Mouse (Mus musculus) kidney, embryonic 16.5 days (tissue): Measurements from ENCODE around the gene Grm4. TPM values are rescaled to one million over a fixed set of nuclear protein-coding genes. Genes with fewer than 3 reads are reported as not detected.
A peak's percentile ranks its signal among the peaks of the same experiment; 100 is the strongest.

ENCODE experiments used
- ATAC-seq: fragments of 200-750 bp; cut with Nextera tagmentation; 2 replicates; pipeline ENCODE4 v1.8.0; 2017; ENCODE audit warnings: moderate TSS enrichment; ENCODE audit not compliant: low FRiP score, low TSS enrichment
- H3K27ac ChIP-seq: fragments of 300-500 bp; sonication (generic); 2 replicates; pipeline ENCODE4 v1.5.1; 2014; ENCODE audit warnings: low read length
- H3K27me3 ChIP-seq: fragments of 300-500 bp; sonication (generic); 2 replicates; pipeline ENCODE4 v1.6.1; 2014; ENCODE audit warnings: low read length, control low read depth, mixed read lengths; ENCODE audit not compliant: insufficient read depth
- H3K36me3 ChIP-seq: fragments of 300-500 bp; sonication (generic); 2 replicates; pipeline ENCODE4 v1.6.1; 2014; ENCODE audit warnings: low read length, control low read depth, mixed read lengths; ENCODE audit not compliant: insufficient read depth
- H3K4me1 ChIP-seq: fragments of 300-500 bp; sonication (generic); 2 replicates; pipeline ENCODE4 v1.6.1; 2014; ENCODE audit warnings: low read length, control low read depth, mixed read lengths; ENCODE audit not compliant: insufficient read depth
- H3K4me2 ChIP-seq: fragments of 300-500 bp; sonication (generic); replicated peaks from 2 replicates; pipeline ENCODE4 v1.6.1; 2014; ENCODE audit warnings: low read depth, low read length
- H3K4me3 ChIP-seq: fragments of 300-500 bp; sonication (generic); 2 replicates; pipeline ENCODE4 v1.5.1; 2014; ENCODE audit warnings: mild to moderate bottlenecking, low read length
- H3K9ac ChIP-seq: fragments of 300-500 bp; sonication (generic); replicated peaks from 2 replicates; pipeline ENCODE4 v1.6.1; 2014; ENCODE audit warnings: low read length
- H3K9me3 ChIP-seq: fragments of 300-500 bp; sonication (generic); 2 replicates; pipeline ENCODE4 v1.6.1; 2016; ENCODE audit warnings: low read length, control low read depth
- WGBS: fragments of 180-500 bp; shearing (Covaris S2); extraction: QIAGEN DNeasy Blood & Tissue Kit; methylation state at CpG from one replicate; pipeline ENCODE4 v1.1.7; 2014; 5-methylcytosine and 5-hydroxymethylcytosine counted together
- polyA plus RNA-seq: library from polyadenylated mRNA; unstranded; fragments of >200 nt; fragmentation: Nextera tagmentation; extraction: Ambion mirVana; gene quantifications from 2 replicates; pipeline ENCODE4 v1.2.1, GENCODE M21; 2015

Grm4 gene
- polyA plus RNA-seq, 1 experiment from 2014 or later, result 0.91 TPM

DNA sequence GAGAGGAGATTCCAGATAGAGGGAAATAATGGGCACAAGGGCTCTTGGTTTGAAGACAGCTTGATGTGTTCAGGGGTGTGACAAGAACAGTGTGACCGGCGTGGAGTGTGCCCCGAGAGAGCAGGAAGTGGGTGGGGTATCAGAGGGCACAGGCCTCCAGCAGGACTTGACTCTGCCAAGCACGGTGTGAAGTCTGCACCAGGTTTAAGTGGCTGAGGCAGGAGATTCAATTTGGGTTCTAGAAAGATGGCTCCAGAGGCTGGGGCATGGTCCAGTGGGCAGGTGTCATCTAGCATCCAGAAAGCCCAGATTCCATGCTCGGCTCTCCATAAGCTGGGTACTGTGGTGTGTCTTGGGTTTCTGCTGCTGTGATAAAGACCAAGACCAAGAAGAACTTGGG is 23.4 kb downstream of the Grm4 start:
- H3K27ac ChIP-seq, result no peak overlapping the region
- no peak overlapping the region for H3K9ac ChIP-seq
- no peaks in the 10 kb centered on the region for H3K36me3 ChIP-seq
- H3K4me3 ChIP-seq, result no peak overlapping the region
- no peaks in the 10 kb centered on the region for H3K9me3 ChIP-seq
- H3K4me2 ChIP-seq, result no peak overlapping the region
- WGBS, result 49% methylated on average over 5 of the region's 5 CpGs
- H3K4me1 ChIP-seq, result peaks cover 19% of the 10 kb centered on the region
- ATAC-seq, result no peak
- H3K27me3 ChIP-seq, result peaks cover 11% of the 10 kb centered on the region

DNA sequence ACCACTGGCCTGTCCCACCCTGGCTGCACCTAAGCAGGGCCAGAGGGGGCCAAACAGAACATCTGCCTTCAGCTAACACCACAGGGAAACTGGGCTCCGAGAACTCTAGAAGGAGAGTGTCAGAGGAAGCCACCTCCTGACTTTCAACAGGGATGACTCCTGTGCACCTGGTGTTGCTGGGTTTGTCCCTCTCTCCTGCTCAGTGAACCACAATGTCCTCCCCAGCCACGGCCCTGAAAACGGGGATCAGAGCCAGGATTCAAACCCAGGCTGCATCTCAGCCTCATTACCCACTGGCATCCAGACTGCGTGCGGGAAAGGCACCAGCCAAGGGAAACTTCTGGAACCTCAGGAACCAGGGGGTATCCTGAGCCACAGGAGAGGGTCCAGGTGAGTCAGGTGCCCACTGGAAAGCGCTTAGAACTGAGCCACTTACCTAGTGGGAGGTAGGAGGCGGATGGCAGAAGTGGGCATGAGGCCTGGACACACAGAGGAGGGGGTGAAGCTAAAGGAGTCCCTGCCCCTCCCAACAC is 26.1 kb downstream of the Grm4 start:
- ATAC-seq, result no peak
- Histone ChIP-seq H3K27me3 (no peaks in the 10 kb centered on the region), H3K4me1 (no peaks in the 10 kb centered on the region), H3K9me3 (no peaks in the 10 kb centered on the region), H3K4me3 (no peak overlapping the region), H3K27ac (no peak overlapping the region), H3K9ac (no peak overlapping the region), H3K36me3 (no peaks in the 10 kb centered on the region), H3K4me2 (no peak overlapping the region)
- WGBS, result 65% methylated on average over 7 of the region's 7 CpGs

DNA sequence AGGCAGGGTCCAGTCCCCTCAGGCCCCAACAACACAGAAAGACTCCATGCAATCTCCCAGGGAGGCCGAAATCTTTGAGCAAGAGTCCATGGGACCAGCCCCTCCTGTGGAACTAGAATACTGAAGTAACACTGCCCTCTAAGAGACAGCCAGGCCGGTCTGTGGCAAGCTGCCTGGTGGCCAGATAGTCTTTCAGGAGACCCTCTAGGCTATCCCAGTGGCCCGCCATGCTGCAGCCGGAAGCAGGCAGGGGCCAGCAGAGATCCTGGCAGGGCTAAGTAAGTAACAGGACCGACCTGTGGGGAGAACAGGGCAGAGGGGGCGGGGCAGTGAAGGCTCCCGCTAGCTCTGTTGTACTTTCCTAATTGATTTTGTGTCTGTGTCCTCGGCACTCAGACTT is 27.2 kb downstream of the Grm4 start:
- 46% methylated on average over 8 of the region's 8 CpGs for WGBS
- ATAC-seq, result no peak
- no peak overlapping the region for H3K9ac ChIP-seq

DNA sequence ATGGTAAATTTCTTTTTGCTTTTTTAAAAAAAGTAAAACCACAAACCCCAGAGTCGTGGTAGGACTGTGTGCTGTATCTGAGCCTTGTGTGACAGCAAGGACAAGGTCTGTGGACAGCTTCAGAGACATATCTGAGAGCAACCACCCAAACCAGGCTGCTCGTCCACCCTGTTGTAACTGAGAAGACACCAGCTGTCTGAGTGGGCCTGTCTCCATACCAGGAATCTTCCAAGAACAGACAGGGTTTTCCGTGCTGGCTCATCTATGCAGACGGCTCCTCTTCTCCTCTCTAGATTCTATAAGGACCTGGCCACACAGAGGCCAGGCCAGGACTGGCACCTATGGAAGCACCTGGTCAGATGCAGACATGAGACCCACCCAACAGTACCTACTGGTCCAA is 27.8 kb downstream of the Grm4 start:
- no peaks in the 10 kb centered on the region for H3K4me1 ChIP-seq
- WGBS, result 87% methylated on average over 4 of the region's 4 CpGs
- H3K9ac ChIP-seq, result no peak overlapping the region

More for the DNA sequence above, 27.2 kb downstream of the Grm4 start:
- Histone ChIP-seq H3K27me3 (no peaks in the 10 kb centered on the region), H3K4me1 (no peaks in the 10 kb centered on the region), H3K4me2 (no peak overlapping the region), H3K36me3 (no peaks in the 10 kb centered on the region), H3K27ac (no peak overlapping the region), H3K4me3 (no peak overlapping the region), H3K9me3 (no peaks in the 10 kb centered on the region)

DNA sequence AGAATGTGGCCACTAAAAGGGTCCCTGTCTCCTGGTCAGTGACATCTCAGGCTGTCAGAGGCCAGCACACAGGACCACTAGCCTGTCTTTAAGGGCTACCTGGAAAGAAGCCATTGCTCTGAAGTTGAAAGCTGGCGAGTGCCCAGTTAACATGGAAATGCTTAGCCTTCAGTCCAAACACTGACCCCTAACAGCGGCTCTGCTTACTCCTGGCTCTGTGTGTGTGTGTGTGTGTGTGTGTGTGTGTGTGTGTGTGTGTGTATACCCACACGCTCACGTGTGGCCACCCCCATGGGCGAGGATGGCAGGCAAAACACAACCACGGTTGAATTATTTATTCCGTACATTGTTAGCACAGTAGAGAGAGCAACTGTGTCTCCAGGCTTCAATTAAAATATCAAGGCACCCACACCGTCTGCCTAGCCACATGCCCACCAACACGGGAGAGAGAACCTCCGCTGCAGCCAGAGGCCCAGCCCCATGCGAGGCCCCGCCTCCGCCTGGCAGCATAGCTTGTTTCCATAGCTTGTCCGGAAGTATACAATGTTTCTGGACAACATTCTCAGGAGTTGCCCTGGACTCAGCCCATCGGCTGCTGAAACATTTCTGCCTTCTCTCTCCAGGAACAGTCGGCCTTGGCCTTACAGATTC is 32.9 kb downstream of the Grm4 start:
- 68% methylated on average over 16 of the region's 16 CpGs for WGBS
- H3K27ac ChIP-seq, result no peak overlapping the region
- H3K36me3 ChIP-seq, result no peaks in the 10 kb centered on the region
- H3K4me3 ChIP-seq, result no peak overlapping the region
- H3K4me1 ChIP-seq, result 0 out of 2 replicates have a peak, but pooled peaks cover 5% of the 10 kb centered on the region
- H3K9ac ChIP-seq, result no peak overlapping the region
- no peak overlapping the region for H3K4me2 ChIP-seq
- no peak for ATAC-seq
- no peaks in the 10 kb centered on the region for H3K9me3 ChIP-seq
- no peaks in the 10 kb centered on the region for H3K27me3 ChIP-seq

More for the DNA sequence above, 27.8 kb downstream of the Grm4 start:
- no peaks in the 10 kb centered on the region for H3K27me3 ChIP-seq
- ATAC-seq, result no peak
- no peak overlapping the region for H3K4me2 ChIP-seq
- no peaks in the 10 kb centered on the region for H3K36me3 ChIP-seq
- H3K4me3 ChIP-seq, result no peak overlapping the region
- no peak overlapping the region for H3K27ac ChIP-seq
- H3K9me3 ChIP-seq, result no peaks in the 10 kb centered on the region

DNA sequence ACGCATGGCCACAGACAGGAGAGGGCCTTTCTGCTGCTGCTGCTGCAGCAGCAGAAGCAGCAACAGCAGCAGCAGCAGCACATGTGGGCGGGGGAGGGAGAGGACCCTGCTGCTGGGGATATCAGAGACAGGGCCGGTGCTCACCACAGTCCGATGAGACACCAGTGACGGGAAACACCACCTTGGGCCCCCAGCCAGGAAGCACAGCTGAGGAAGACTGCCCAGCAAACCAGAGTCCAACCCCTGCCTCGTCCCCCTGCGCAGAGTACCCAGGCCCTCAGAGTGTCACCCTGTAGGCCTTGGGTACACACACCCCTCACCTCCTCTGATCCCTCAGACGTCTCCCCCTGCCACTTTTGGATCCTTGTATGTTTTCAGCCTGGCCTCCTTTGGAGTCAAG is 35.3 kb downstream of the Grm4 start:
- 30% methylated on average over 8 of the region's 8 CpGs for WGBS
- H3K4me2 ChIP-seq, result no peak overlapping the region
- H3K9me3 ChIP-seq, result no peaks in the 10 kb centered on the region
- no peak overlapping the region for H3K9ac ChIP-seq
- 0 out of 2 replicates have a peak, but pooled peaks cover 5% of the 10 kb centered on the region for H3K4me1 ChIP-seq
- H3K27me3 ChIP-seq, result no peaks in the 10 kb centered on the region
- H3K36me3 ChIP-seq, result no peaks in the 10 kb centered on the region
- no peak overlapping the region for H3K4me3 ChIP-seq
- H3K27ac ChIP-seq, result no peak overlapping the region
- ATAC-seq, result no peak

DNA sequence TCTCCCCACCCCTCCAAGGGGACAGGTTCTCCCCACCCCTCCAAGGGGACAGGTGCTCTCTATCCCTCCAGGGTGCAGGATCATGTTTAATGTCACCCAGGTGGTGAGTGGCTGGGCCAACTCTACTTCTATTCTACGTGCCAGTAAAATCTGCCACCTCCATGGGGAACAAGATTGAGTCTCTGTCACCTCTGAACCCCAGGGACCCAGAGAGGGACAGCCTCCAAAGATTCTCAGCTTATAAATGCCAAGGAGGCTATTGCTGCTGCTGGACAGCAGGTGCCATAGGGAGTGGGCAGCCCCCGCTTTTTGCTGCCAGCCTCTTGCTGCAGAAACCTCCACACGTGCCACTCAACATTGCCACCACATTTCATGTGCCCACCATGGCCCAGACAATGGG is 37.6 kb downstream of the Grm4 start:
- H3K9me3 ChIP-seq, result no peaks in the 10 kb centered on the region
- ATAC-seq, result no peak
- no peak overlapping the region for H3K4me2 ChIP-seq
- H3K9ac ChIP-seq, result no peak overlapping the region
- peaks cover 13% of the 10 kb centered on the region; the same call in 1 of the 2 replicates for H3K4me1 ChIP-seq
- WGBS, result 77% methylated on average over 3 of the region's 3 CpGs
- no peak overlapping the region for H3K27ac ChIP-seq
- no peaks in the 10 kb centered on the region for H3K27me3 ChIP-seq
- no peak overlapping the region for H3K4me3 ChIP-seq
- H3K36me3 ChIP-seq, result no peaks in the 10 kb centered on the region

DNA sequence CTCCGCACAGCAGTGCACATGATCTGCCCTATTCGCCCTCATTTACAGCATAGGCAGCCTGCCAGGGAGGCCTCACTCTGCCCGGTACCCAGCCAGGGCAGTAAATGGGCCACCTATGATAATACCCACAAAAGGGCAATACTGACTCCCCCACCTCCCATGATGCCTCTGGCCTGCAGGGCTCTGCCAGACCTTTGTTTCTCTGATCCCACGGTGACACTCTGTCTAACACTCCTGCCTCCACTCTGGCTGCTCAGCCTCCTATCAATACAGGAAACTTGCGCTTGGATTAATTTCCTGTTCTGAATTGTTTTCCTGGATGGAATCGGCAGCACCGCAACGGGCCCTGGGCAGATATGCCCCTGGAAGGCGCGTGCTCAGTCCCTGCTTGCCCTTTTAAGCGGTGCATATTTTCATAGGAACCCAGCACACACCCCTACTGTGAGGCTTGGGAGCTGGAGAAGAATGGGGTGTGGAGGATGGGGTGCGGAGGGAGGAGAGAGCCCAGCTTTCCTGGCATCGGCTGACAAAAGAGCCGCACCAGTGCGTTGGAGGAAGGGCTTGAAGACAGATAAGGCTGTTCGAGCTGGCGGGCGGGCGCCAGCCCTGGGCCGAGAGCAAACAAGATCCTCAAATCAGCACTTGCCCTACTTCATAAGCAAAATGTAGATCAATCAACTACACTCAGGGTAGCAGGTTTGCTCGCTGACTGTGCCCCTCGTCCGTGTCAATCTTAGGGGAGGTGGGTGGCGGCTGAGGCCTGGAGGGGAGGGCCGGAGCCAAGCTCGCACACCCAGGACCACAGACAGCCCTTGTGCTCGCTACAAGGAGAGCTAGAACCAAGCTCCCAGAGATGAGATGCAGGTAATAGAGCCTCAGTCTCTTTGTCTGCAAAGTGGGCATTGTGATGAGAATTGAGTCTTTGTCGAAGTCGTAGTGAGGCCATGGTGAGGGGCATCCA is 40.8 kb downstream of the Grm4 start:
- no peaks in the 10 kb centered on the region for H3K27me3 ChIP-seq
- no peak overlapping the region for H3K27ac ChIP-seq
- H3K9ac ChIP-seq, result peak overlapping the region; percentile 29; the same call in 1 of the 2 replicates
- peaks cover 10% of the 10 kb centered on the region; the same call in 1 of the 2 replicates for H3K4me1 ChIP-seq
- WGBS, result 58% methylated on average over 29 of the region's 29 CpGs
- ATAC-seq, result no peak
- H3K36me3 ChIP-seq, result no peaks in the 10 kb centered on the region
- H3K4me3 ChIP-seq, result no peak overlapping the region
- H3K9me3 ChIP-seq, result no peaks in the 10 kb centered on the region
- H3K4me2 ChIP-seq, result no peak overlapping the region

DNA sequence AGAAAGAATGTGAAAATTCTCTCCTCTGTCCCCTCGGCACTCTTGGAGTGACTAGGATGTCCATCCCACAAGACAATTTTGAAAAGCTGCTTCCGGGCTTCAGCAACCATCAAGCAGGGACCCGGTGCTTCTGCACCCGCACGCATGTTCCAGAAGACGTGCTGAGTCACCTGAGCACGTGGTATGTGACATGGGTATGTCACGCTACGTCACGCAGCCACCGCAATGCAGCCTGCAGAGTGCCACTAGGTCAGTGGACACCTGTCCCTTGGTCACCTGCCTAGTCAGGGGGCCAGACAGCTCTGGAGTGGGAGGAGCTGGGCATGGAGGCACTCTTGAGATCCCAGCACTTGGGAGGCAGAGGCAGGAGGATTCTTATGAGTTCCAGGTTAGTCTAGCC is 45.6 kb downstream of the Grm4 start:
- H3K27me3 ChIP-seq, result no peaks in the 10 kb centered on the region
- no peak overlapping the region for H3K4me2 ChIP-seq
- peaks cover 8% of the 10 kb centered on the region; the same call in 1 of the 2 replicates for H3K4me1 ChIP-seq
- H3K9me3 ChIP-seq, result no peaks in the 10 kb centered on the region
- WGBS, result 90% methylated on average over 11 of the region's 11 CpGs
- H3K36me3 ChIP-seq, result no peaks in the 10 kb centered on the region
- H3K9ac ChIP-seq, result no peak overlapping the region
- H3K27ac ChIP-seq, result no peak overlapping the region
- ATAC-seq, result no peak
- no peak overlapping the region for H3K4me3 ChIP-seq
